Mouse (Mus musculus) lung, embryonic 14.5 days (tissue): ENCODE measurements at regions not wholly inside any gene's neighbourhood (a gene's known extent, or its start where the extent isn't known, plus 50 kb on each side); places are given as distances from the start of the nearest gene placed in this dataset.

ENCODE experiments used
- ATAC-seq: fragments of 200-750 bp; cut with Nextera tagmentation; 2 replicates; pipeline ENCODE4 v1.8.0; 2017; ENCODE audit warnings: mild to moderate bottlenecking, moderate TSS enrichment, moderate library complexity; ENCODE audit not compliant: insufficient read depth
- DNase-seq: peaks from one replicate; pipeline ENCODE4 v3.0.0-alpha.2; 2015
- H3K27ac ChIP-seq: fragments of 300-500 bp; sonication (generic); 2 replicates; pipeline ENCODE4 v1.5.1; 2014; ENCODE audit warnings: low read depth, mild to moderate bottlenecking, moderate library complexity
- H3K27me3 ChIP-seq: fragments of 300-500 bp; sonication (generic); 2 replicates; pipeline ENCODE4 v1.6.1; 2014; ENCODE audit warnings: low read length, control low read depth; ENCODE audit not compliant: insufficient read depth
- H3K36me3 ChIP-seq: fragments of 300-500 bp; sonication (generic); 2 replicates; pipeline ENCODE4 v1.6.1; 2014; ENCODE audit warnings: control low read depth; ENCODE audit not compliant: insufficient read depth
- H3K4me1 ChIP-seq: fragments of 300-500 bp; sonication (generic); 2 replicates; pipeline ENCODE4 v1.6.1; 2014; ENCODE audit warnings: antibody characterized with exemption, control low read depth; ENCODE audit not compliant: insufficient read depth
- H3K4me2 ChIP-seq: fragments of 300-500 bp; sonication (generic); 2 replicates; pipeline ENCODE4 v1.6.1; 2014; ENCODE audit warnings: mild to moderate bottlenecking
- H3K4me3 ChIP-seq: fragments of 300-500 bp; sonication (generic); 2 replicates; pipeline ENCODE4 v1.5.1; 2014; ENCODE audit warnings: low read depth, low read length
- H3K9ac ChIP-seq: fragments of 300-500 bp; sonication (generic); 2 replicates; pipeline ENCODE4 v1.6.1; 2014
- H3K9me3 ChIP-seq: fragments of 300-500 bp; sonication (generic); 2 replicates; pipeline ENCODE4 v1.6.1; 2016; ENCODE audit warnings: low read depth, low read length, control low read depth
- CTCF ChIP-seq: IDR thresholded peaks from 2 replicates; pipeline ENCODE4 v1.5.1; 2016; ENCODE audit warnings: antibody characterized with exemption, low read depth
- WGBS: fragments of 180-500 bp; shearing (Covaris S2); extraction: QIAGEN DNeasy Blood & Tissue Kit; methylation state at CpG from one replicate; pipeline ENCODE4 v1.1.7; 2014; 5-methylcytosine and 5-hydroxymethylcytosine counted together

GRCm38 (mm10) chr5:119400223-119400935 is 270.1 kb upstream of the Tbx3 start:
- DNase-seq: peak; percentile 77
- no peaks in the 10 kb centered on the region for H3K9me3 ChIP-seq
- TF ChIP-seq CTCF: no peak
- ATAC-seq: peak; percentile 55; the same call in 1 of the 2 replicates
- H3K9ac ChIP-seq: peak overlapping the region; percentile 20; the same call in 1 of the 2 replicates
- no peak overlapping the region for H3K4me3 ChIP-seq
- WGBS: 3% methylated on average over 6 of the region's 6 CpGs
- H3K4me1 ChIP-seq: peaks cover 14% of the 10 kb centered on the region
- no peaks in the 10 kb centered on the region for H3K36me3 ChIP-seq
- H3K4me2 ChIP-seq: 0 out of 2 replicates have a peak overlapping the region, but pooled peaks have one; percentile 7
- H3K27me3 ChIP-seq: no peaks in the 10 kb centered on the region
- H3K27ac ChIP-seq: peak overlapping the region; percentile 89

- Histone ChIP-seq H3K4me1 (peaks cover 14% of the 10 kb centered on the region), H3K27me3 (no peaks in the 10 kb centered on the region), H3K9me3 (no peaks in the 10 kb centered on the region), H3K36me3 (no peaks in the 10 kb centered on the region), H3K27ac (no peak overlapping the region), H3K4me3 (no peak overlapping the region), H3K9ac (no peak overlapping the region), H3K4me2 (no peak overlapping the region)
- 57% methylated on average over 8 of the region's 8 CpGs for WGBS
- DNase-seq: no peak
- no peak for ATAC-seq
- no peak for TF ChIP-seq CTCF
Measured at GRCm38 (mm10) chr5:119401915-119402314, 268.6 kb upstream of the Tbx3 start.

GRCm38 (mm10) chr5:119402651-119403050 is 267.8 kb upstream of the Tbx3 start:
- Histone ChIP-seq H3K27ac (no peak overlapping the region), H3K4me1 (peaks cover 14% of the 10 kb centered on the region), H3K9me3 (no peaks in the 10 kb centered on the region), H3K9ac (no peak overlapping the region), H3K36me3 (no peaks in the 10 kb centered on the region), H3K27me3 (no peaks in the 10 kb centered on the region), H3K4me3 (no peak overlapping the region), H3K4me2 (no peak overlapping the region)
- ATAC-seq: no peak
- no peak for TF ChIP-seq CTCF
- DNase-seq: no peak
- 61% methylated on average over 17 of the region's 17 CpGs for WGBS

GRCm38 (mm10) chr5:119410966-119411365 is 259.5 kb upstream of the Tbx3 start:
- 44% methylated on average over 11 of the region's 11 CpGs for WGBS
- Histone ChIP-seq H3K4me1 (no peaks in the 10 kb centered on the region), H3K9me3 (peaks cover 5% of the 10 kb centered on the region; the same call in 1 of the 2 replicates), H3K9ac (no peak overlapping the region), H3K27me3 (no peaks in the 10 kb centered on the region), H3K36me3 (no peaks in the 10 kb centered on the region), H3K4me2 (no peak overlapping the region), H3K4me3 (no peak overlapping the region), H3K27ac (no peak overlapping the region)
- DNase-seq: no peak
- no peak for ATAC-seq
- no peak for TF ChIP-seq CTCF

GRCm38 (mm10) chr5:119415835-119416234 is 254.6 kb upstream of the Tbx3 start:
- no peak overlapping the region for H3K27ac ChIP-seq
- H3K4me2 ChIP-seq: no peak overlapping the region
- no peak overlapping the region for H3K4me3 ChIP-seq
- TF ChIP-seq CTCF: no peak
- H3K36me3 ChIP-seq: no peaks in the 10 kb centered on the region
- ATAC-seq: no peak
- H3K27me3 ChIP-seq: no peaks in the 10 kb centered on the region
- WGBS: 69% methylated on average over 11 of the region's 11 CpGs
- H3K9ac ChIP-seq: no peak overlapping the region
- H3K9me3 ChIP-seq: peaks cover 5% of the 10 kb centered on the region; the same call in 1 of the 2 replicates
- no peak for DNase-seq
- H3K4me1 ChIP-seq: peaks cover 8% of the 10 kb centered on the region; the same call in 1 of the 2 replicates

- Histone ChIP-seq H3K36me3 (no peaks in the 10 kb centered on the region), H3K9me3 (peaks cover 5% of the 10 kb centered on the region; the same call in 1 of the 2 replicates), H3K9ac (no peak overlapping the region), H3K4me3 (no peak overlapping the region), H3K27me3 (no peaks in the 10 kb centered on the region), H3K4me2 (no peak overlapping the region), H3K4me1 (peaks cover 8% of the 10 kb centered on the region; the same call in 1 of the 2 replicates), H3K27ac (peak overlapping the region; percentile 58; the same call in 1 of the 2 replicates)
- 29% methylated on average over 5 of the region's 5 CpGs for WGBS
- TF ChIP-seq CTCF: no peak
- DNase-seq (peak; percentile 70), ATAC-seq (no peak)
Measured at GRCm38 (mm10) chr5:119418486-119418885, 252.0 kb upstream of the Tbx3 start.

- no peak for TF ChIP-seq CTCF
- Histone ChIP-seq H3K27me3 (no peaks in the 10 kb centered on the region), H3K27ac (peak overlapping the region; percentile 81), H3K4me2 (no peak overlapping the region; the same call in 1 of the 2 replicates), H3K9ac (no peak overlapping the region), H3K4me1 (peaks cover 9% of the 10 kb centered on the region), H3K4me3 (no peak overlapping the region), H3K9me3 (no peaks in the 10 kb centered on the region), H3K36me3 (no peaks in the 10 kb centered on the region)
- peak; percentile 87 for DNase-seq
- ATAC-seq: peak; percentile 82
- 38% methylated on average over 12 of the region's 12 CpGs for WGBS
Measured at GRCm38 (mm10) chr5:119427511-119428019, 242.9 kb upstream of the Tbx3 start.
